Mouse (Mus musculus) ES-E14 (cell line): ENCODE results near the gene Zbtb37.

Experiments
- CHD2 ChIP-seq: IDR thresholded peaks from 2 replicates; pipeline ENCODE4 v1.6.1; 2014; ENCODE audit warnings: mild to moderate bottlenecking, low read depth, low read length, inconsistent platforms
- HCFC1 ChIP-seq: IDR thresholded peaks from 2 replicates; pipeline ENCODE4 v1.6.1; 2012; ENCODE audit warnings: low read length, inconsistent platforms, borderline replicate concordance; ENCODE audit not compliant: insufficient read depth
- MAFK ChIP-seq: IDR thresholded peaks from 2 replicates; pipeline ENCODE4 v1.6.1; 2014; ENCODE audit warnings: mild to moderate bottlenecking, low read depth, low read length, inconsistent platforms; ENCODE audit not compliant: insufficient read depth
- ZNF384 ChIP-seq: IDR thresholded peaks from 2 replicates; pipeline ENCODE4 v1.6.1; 2012; ENCODE audit warnings: low read depth, low read length, inconsistent platforms

- no peak for TF ChIP-seq ZNF384
- no peak for TF ChIP-seq MAFK
- TF ChIP-seq HCFC1: no peak
- TF ChIP-seq CHD2: no peak
Measured at GRCm38 (mm10) chr1:161030058-161030457, 4.6 kb downstream of the Zbtb37 start.
